Mouse (Mus musculus) neural tube, embryonic 14.5 days (tissue): ENCODE measurements around the gene Dock10. TPM values are rescaled to one million over a fixed set of nuclear protein-coding genes. Genes with fewer than 3 reads are reported as not detected.

Experiments used
- ATAC-seq: fragments of 200-750 bp; cut with Nextera tagmentation; 2 replicates; pipeline ENCODE4 v1.8.0; 2017; ENCODE audit warnings: low read depth, mild to moderate bottlenecking, moderate TSS enrichment, moderate library complexity
- H3K27ac ChIP-seq: fragments of 300-500 bp; sonication (generic); 2 replicates; pipeline ENCODE4 v1.5.1; 2014; ENCODE audit warnings: low read depth, mild to moderate bottlenecking, control low read depth, low read length, moderate library complexity, mixed read lengths
- H3K27me3 ChIP-seq: fragments of 300-500 bp; sonication (generic); 2 replicates; pipeline ENCODE4 v1.6.1; 2014; ENCODE audit warnings: low read length; ENCODE audit not compliant: control insufficient read depth, insufficient read depth
- H3K36me3 ChIP-seq: fragments of 300-500 bp; sonication (generic); 2 replicates; pipeline ENCODE4 v1.6.1; 2014; ENCODE audit warnings: low read length, mixed read lengths; ENCODE audit not compliant: control insufficient read depth, insufficient read depth
- H3K4me1 ChIP-seq: fragments of 300-500 bp; sonication (generic); 2 replicates; pipeline ENCODE4 v1.6.1; 2014; ENCODE audit warnings: low read length; ENCODE audit not compliant: control insufficient read depth, insufficient read depth
- H3K4me2 ChIP-seq: fragments of 300-500 bp; sonication (generic); 2 replicates; pipeline ENCODE4 v1.6.1; 2014; ENCODE audit warnings: mild to moderate bottlenecking, low read depth, low read length, control low read depth
- H3K4me3 ChIP-seq: fragments of 300-500 bp; sonication (generic); 2 replicates; pipeline ENCODE4 v1.5.1; 2014; ENCODE audit warnings: low read depth, low read length, control low read depth, mixed read lengths
- H3K9ac ChIP-seq: fragments of 300-500 bp; sonication (generic); replicated peaks from 2 replicates; pipeline ENCODE4 v1.6.1; 2014; ENCODE audit warnings: low read depth, mild to moderate bottlenecking, control low read depth, low read length, mixed read lengths
- H3K9me3 ChIP-seq: fragments of 300-500 bp; sonication (generic); 2 replicates; pipeline ENCODE4 v1.6.1; 2016; ENCODE audit warnings: low read length; ENCODE audit not compliant: control insufficient read depth
- WGBS: fragments of 180-500 bp; shearing (Covaris S2); extraction: QIAGEN DNeasy Blood & Tissue Kit; methylation state at CpG from one replicate; pipeline ENCODE4 v1.1.7; 2014; 5-methylcytosine and 5-hydroxymethylcytosine counted together
- polyA plus RNA-seq: library from polyadenylated mRNA; unstranded; fragments of >200 nt; fragmentation: Nextera tagmentation; extraction: Ambion mirVana; gene quantifications from 2 replicates; pipeline ENCODE4 v1.2.1, GENCODE M21; 2014

Dock10 gene
- polyA plus RNA-seq, 1 experiment from 2014 or later: 8.3 TPM

DNA sequence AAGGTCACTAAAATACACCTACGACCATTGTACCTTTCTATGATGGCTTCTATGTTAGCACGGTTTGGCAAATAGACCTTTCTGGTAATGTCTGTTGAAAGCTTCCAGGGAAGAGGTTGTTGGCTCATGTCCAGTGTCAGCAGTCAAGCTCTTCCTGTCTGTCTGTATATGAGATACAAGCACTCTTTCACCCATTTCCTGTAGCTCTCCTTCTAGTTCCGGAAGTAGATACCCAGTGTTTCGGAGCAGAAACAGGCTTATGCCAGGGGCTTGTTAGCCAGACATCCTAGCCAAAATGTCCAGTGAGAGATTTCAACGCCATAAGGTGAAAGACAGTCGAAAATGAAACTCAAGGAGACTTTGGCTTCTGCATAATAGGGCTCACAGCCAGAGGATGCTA lies 38.9 kb downstream of the Dock10 start:
- no peaks in the 10 kb centered on the region for H3K4me1 ChIP-seq
- no peak overlapping the region for H3K27ac ChIP-seq
- H3K4me2 ChIP-seq: no peak overlapping the region
- H3K9ac ChIP-seq: no peak overlapping the region
- 89% methylated on average over 6 of the region's 6 CpGs for WGBS
- no peaks in the 10 kb centered on the region for H3K9me3 ChIP-seq
- no peak overlapping the region for H3K4me3 ChIP-seq
- ATAC-seq: no peak
- H3K36me3 ChIP-seq: no peaks in the 10 kb centered on the region
- no peaks in the 10 kb centered on the region for H3K27me3 ChIP-seq

DNA sequence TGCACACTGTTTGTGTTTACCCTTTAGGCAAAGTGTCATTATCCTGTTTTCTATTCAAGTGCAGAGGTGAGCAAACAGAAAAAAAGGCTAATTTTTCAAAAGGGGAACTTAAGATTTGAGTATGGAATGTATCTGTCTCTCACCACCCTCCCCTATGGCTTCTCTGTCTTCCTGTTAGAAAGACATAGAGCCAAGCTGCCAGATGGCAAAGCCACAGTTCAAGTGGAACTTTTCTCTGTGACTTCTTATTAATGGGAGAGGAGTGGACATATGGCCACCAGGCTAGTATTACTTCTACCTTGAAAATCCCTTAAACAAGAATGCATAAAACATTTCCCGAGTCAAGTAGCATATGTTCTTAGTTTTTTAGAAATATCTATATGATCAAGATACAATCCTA lies 39.7 kb downstream of the Dock10 start:
- Histone ChIP-seq H3K27me3 (no peaks in the 10 kb centered on the region), H3K9me3 (no peaks in the 10 kb centered on the region), H3K36me3 (no peaks in the 10 kb centered on the region), H3K4me3 (no peak overlapping the region), H3K27ac (no peak overlapping the region), H3K4me1 (no peaks in the 10 kb centered on the region), H3K9ac (no peak overlapping the region), H3K4me2 (no peak overlapping the region)
- 88% methylated on average over 1 of the region's 1 CpGs for WGBS
- ATAC-seq: no peak

DNA sequence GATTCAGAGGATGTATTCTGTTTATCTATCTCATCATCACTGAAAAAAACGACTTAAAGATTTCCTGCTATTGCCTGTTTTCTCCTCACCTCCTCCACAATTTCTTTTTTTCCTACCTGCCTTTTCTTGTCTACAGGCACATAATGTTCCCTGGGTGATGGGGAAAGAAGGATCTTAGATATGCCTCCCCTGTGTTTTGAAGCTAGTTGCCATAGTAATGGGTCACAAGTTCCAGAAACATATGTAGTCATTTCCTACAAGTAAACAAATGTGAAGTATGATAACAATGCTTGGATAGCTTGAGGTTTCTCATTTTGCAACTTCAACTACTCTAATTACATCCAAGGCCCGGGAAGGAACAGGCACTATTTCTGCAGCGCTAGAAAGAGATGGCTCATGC lies 42.4 kb downstream of the Dock10 start:
- H3K9ac ChIP-seq: no peak overlapping the region

DNA sequence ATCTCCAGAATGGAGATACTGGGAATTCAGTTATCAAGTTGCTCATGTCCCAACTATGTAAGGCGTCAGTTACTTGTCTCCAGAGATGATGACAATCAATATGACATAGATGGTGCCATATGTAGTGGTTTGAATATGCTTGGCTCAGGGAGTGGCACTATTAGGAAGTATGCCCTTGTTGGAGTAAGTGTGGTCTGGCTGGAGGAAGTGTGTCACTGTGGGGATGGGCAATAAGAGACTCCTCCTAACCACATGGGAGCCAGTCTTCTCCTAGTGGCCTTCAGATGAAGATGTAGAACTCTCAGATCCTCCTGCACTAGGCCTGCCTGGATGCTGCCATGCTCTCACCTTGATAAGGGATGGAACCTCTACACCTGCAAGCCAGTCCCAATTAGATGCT lies 44.4 kb downstream of the Dock10 start:
- no peak for ATAC-seq
- Histone ChIP-seq H3K9me3 (no peaks in the 10 kb centered on the region), H3K4me3 (no peak overlapping the region), H3K4me1 (no peaks in the 10 kb centered on the region), H3K36me3 (no peaks in the 10 kb centered on the region), H3K9ac (no peak overlapping the region), H3K4me2 (no peak overlapping the region), H3K27ac (no peak overlapping the region), H3K27me3 (no peaks in the 10 kb centered on the region)
- 91% methylated on average over 1 of the region's 1 CpGs for WGBS

More for the DNA sequence above, 42.4 kb downstream of the Dock10 start:
- Histone ChIP-seq H3K4me2 (no peak overlapping the region), H3K4me3 (no peak overlapping the region), H3K9me3 (no peaks in the 10 kb centered on the region), H3K27me3 (no peaks in the 10 kb centered on the region), H3K36me3 (no peaks in the 10 kb centered on the region), H3K4me1 (no peaks in the 10 kb centered on the region), H3K27ac (no peak overlapping the region)
- WGBS: 81% methylated on average over 3 of the region's 3 CpGs
- ATAC-seq: no peak

DNA sequence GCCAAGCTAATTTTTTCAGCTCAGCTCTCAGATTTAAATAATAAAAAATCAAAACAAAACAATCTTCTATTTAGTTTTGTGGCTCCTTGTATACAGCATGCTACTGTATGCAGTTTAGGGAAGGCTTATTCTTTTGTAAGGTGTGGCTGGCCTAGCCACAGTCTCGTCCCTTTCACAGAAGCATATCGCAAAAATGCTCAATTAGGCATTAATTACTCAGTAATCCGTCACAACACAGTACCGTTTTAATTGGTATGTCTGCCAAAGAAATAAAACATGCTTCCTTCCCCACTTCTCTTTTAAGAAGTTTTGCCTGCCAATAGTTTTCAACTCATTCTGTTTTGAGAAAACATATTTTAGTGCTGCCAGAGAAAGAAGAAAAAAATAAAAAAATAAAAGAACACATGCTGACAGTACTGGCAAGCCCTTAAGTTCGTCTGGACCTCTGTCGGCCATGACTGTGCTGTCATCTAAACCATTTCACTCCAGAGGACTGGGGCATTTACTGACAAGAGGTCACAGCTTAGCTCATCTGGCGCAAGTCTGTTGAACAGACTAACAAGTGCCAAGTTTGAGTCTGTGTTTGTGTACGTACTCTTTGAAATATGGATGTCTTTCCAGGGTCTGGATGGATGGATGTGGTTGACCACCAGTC lies 47.6 kb downstream of the Dock10 start:
- H3K4me1 ChIP-seq: no peaks in the 10 kb centered on the region
- no peaks in the 10 kb centered on the region for H3K36me3 ChIP-seq
- no peak overlapping the region for H3K4me3 ChIP-seq
- H3K4me2 ChIP-seq: no peak overlapping the region
- H3K27ac ChIP-seq: no peak overlapping the region
- no peak overlapping the region for H3K9ac ChIP-seq
- H3K27me3 ChIP-seq: no peaks in the 10 kb centered on the region
- ATAC-seq: no peak
- no peaks in the 10 kb centered on the region for H3K9me3 ChIP-seq
- 66% methylated on average over 8 of the region's 8 CpGs for WGBS

DNA sequence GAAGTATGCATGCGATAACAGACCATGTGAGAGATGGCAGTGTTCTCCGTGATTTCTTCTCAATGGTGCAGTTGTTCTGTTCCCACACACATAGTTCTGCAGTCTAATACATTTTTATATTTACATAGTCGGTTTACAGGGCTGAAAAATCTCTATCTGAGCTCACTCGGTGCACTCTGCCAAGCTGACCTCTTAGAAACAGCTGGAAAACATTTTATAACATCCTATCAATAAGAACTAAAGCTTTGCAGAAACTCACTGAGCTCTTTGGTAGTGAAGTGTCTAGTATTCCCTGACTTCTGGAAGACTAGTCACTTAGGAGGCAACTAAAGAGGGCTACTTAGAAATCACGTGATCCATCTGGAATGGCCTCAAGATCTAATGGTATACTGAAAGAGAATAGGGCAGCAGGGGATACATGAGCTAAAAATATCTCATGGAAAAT lies 48.2 kb downstream of the Dock10 start:
- no peaks in the 10 kb centered on the region for H3K36me3 ChIP-seq
- no peak for ATAC-seq
- H3K4me3 ChIP-seq: no peak overlapping the region
- no peak overlapping the region for H3K4me2 ChIP-seq
- no peaks in the 10 kb centered on the region for H3K9me3 ChIP-seq
- no peaks in the 10 kb centered on the region for H3K27me3 ChIP-seq
- 72% methylated on average over 5 of the region's 5 CpGs for WGBS
- H3K4me1 ChIP-seq: no peaks in the 10 kb centered on the region
- no peak overlapping the region for H3K9ac ChIP-seq
- no peak overlapping the region for H3K27ac ChIP-seq

DNA sequence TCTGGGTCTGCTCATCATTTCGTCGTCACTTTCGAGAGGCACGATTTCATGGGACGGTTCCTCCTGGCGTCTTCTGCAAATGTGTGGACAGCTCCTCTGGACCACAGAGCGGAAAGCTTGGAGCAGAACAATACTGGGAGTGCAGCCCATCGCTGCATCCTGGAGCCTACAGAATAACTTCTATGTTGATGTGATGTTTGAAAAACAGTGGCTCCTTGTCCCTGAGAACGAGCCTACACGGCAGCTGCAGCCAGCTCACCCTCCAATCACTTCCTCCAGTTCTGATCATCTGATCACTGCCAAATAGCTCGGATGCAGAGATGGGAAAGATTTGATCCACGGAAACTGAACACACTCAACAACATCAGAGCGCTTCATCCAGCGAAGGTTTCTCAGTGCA lies 49.0 kb downstream of the Dock10 start:
- Histone ChIP-seq H3K36me3 (no peaks in the 10 kb centered on the region), H3K4me1 (no peaks in the 10 kb centered on the region), H3K27ac (no peak overlapping the region), H3K4me2 (no peak overlapping the region), H3K9ac (no peak overlapping the region), H3K9me3 (no peaks in the 10 kb centered on the region), H3K4me3 (no peak overlapping the region), H3K27me3 (no peaks in the 10 kb centered on the region)
- 86% methylated on average over 14 of the region's 14 CpGs for WGBS
- no peak; the same call in 1 of the 2 replicates for ATAC-seq

DNA sequence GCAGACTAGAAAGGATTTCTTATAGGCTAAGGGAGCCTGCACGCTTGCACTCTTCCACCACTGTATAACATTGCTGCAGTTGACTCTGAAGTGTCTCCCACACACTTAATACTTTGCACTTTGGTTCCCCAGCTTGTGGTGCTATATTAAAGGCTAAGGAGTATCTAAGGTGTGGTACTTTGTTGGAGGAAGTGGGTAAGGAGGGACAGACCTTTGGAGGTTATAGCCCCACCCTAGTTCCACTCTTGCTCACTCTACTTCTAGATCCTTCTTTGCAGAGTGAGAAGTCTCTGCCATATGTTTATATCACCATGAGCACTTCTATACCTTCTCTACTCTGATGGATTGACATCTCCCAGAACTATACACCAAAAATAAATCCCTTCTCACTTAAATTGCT lies 55.0 kb downstream of the Dock10 start:
- Histone ChIP-seq H3K9ac (no peak overlapping the region), H3K9me3 (no peaks in the 10 kb centered on the region), H3K36me3 (no peaks in the 10 kb centered on the region), H3K27me3 (no peaks in the 10 kb centered on the region), H3K27ac (no peak overlapping the region), H3K4me2 (no peak overlapping the region), H3K4me3 (no peak overlapping the region), H3K4me1 (no peaks in the 10 kb centered on the region)
- 100% methylated on average over 1 of the region's 1 CpGs for whole genome bisulfite sequencing
- no peak for ATAC-seq

DNA sequence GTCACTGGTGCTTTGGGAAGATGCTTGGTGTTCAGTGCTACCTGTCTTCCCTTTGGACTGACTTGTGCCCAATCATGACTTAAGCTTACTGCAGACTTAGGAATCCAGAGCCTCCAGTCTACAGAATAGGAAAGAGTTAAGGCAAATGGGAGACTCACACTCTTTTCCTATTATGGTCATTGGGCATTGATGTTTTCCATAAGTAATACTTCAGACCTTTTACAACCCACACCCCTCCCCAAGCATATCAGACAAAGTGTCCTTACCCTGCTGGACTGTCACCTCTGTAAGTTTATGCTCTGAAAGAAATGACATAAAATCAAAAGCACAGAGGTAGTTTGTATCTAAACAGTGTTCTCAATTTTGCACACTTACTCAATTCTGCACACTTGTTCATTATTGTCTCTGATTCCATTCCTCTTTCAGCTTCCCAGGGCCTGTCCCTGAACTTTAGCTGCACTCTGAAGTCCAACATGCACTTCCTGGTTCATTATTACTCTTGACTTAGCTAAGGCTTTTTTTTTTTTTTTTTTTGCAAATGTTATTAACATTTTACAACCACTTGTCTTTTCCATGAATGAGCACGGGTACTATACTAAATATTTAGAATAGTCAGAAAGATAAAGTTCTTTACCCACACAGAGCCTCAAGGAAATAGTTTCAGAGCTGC lies 82.2 kb downstream of the Dock10 start:
- Histone ChIP-seq H3K36me3 (no peaks in the 10 kb centered on the region), H3K27me3 (no peaks in the 10 kb centered on the region)

More for the DNA sequence above, 82.2 kb downstream of the Dock10 start:
- no peaks in the 10 kb centered on the region for H3K4me1 ChIP-seq
- no peak overlapping the region for H3K4me2 ChIP-seq
- no peak overlapping the region for H3K4me3 ChIP-seq
- no peak for ATAC-seq
- WGBS: 50% methylated on average over 1 of the region's 1 CpGs
- H3K9ac ChIP-seq: no peak overlapping the region
- H3K9me3 ChIP-seq: no peaks in the 10 kb centered on the region
- H3K27ac ChIP-seq: no peak overlapping the region
